Mouse (Mus musculus): ENCODE results near the gene Rab3il1.

Gene Rab3il1

DNA sequence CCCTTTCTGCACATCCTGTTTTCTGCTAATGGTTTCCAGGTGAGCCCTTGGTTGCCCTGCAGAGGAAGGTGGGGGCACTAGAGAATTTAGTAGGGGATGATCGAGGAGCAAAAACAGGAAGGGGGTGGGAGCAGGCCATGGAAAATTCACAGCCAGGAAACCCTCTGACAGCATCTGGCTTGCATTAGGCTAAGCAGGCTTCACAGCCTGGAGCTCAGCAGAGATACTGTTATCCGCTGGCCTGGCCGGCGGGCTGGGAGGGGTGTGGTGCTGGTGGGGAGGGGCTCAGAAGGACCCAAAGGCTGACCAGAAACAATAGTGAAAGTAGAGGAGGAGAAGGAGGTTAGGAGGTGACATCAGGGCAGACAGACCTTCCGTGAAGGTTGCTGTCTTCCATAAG is 12.4 kb downstream of the Rab3il1 start:
- TF ChIP-seq CTCF (conservative IDR thresholded peaks at IDR 0.05; ENCODE audit: low read length) (no peak), NANOG (IDR thresholded peaks at IDR 0.05; ENCODE audit: borderline replicate concordance, low read length) (no peak), POU5F1 (IDR thresholded peaks at IDR 0.05; ENCODE audit: borderline replicate concordance, low read length) (no peak)
- no peaks in the 10 kb centered on the region for H3K36me3 ChIP-seq (ENCODE audit: insufficient read depth, low read length)
- peaks cover 80% of the 10 kb centered on the region for H3K4me1 ChIP-seq (replicated peaks; ENCODE audit: low read depth, low read length)
- H3K27me3 ChIP-seq (ENCODE audit: insufficient read depth, low read length), result peaks cover 30% of the 10 kb centered on the region
- H3K4me3 ChIP-seq (replicated peaks; ENCODE audit: low read length), result 0 out of 2 replicates have a peak overlapping the region, but pooled peaks have one; percentile 10
- no peaks in the 10 kb centered on the region for H3K9me3 ChIP-seq (ENCODE audit: low read length)

DNA sequence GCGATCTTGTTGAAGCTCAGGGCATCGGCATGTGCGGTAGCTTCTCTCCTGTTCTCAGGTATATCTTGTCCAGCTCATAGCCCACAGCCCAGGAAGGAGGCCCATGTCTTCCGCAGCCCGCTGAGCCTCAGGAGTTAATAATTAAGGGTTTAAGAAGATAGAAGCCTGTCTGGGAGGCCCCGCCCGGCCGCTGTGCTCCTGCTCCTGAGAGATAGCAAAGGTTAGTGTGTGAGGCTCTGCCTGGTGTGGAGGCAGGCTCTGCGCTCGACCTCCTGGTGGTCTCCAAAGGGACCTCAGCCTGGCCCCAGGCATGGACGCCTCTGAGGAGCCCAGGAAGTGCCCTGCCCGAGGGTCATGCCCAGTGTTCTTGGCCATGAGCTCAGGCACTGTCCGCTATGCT is 13.4 kb downstream of the Rab3il1 start:
- no peak for TF ChIP-seq NANOG (IDR thresholded peaks at IDR 0.05; ENCODE audit: borderline replicate concordance, low read length)
- TF ChIP-seq CTCF (conservative IDR thresholded peaks at IDR 0.05; ENCODE audit: low read length), result no peak
- TF ChIP-seq POU5F1 (IDR thresholded peaks at IDR 0.05; ENCODE audit: borderline replicate concordance, low read length), result no peak
- Histone ChIP-seq H3K4me1 (replicated peaks; ENCODE audit: low read depth, low read length) (peaks cover 81% of the 10 kb centered on the region), H3K4me3 (replicated peaks; ENCODE audit: low read length) (peak overlapping the region; percentile 10; the same call in 1 of the 2 replicates), H3K9me3 (ENCODE audit: low read length) (no peaks in the 10 kb centered on the region), H3K36me3 (ENCODE audit: insufficient read depth, low read length) (no peaks in the 10 kb centered on the region), H3K27me3 (ENCODE audit: insufficient read depth, low read length) (peaks cover 39% of the 10 kb centered on the region)

DNA sequence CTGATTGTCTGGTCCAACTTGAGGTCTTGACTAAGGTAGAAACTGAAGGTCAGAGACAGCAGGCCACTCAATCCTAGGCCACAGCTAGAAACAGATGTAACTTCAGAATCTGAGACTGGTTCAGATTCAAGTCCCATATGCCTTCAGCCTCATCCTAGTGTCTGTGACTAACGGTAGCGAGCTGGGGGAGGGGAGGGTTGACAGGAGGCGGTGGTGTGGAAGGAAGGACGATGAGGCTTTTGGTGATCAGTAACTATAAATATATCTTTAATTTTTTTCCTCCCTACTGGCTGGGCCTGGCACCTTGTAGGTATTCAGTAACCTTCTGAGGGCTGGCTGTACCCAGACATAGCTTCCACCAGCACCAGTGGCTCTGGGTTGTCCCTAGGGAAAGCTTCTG is 14.0 kb downstream of the Rab3il1 start:
- Histone ChIP-seq H3K4me1 (replicated peaks; ENCODE audit: low read depth, low read length) (peaks cover 78% of the 10 kb centered on the region), H3K9me3 (ENCODE audit: low read length) (no peaks in the 10 kb centered on the region), H3K4me3 (replicated peaks; ENCODE audit: low read length) (no peak overlapping the region), H3K36me3 (ENCODE audit: insufficient read depth, low read length) (no peaks in the 10 kb centered on the region), H3K27me3 (ENCODE audit: insufficient read depth, low read length) (peaks cover 42% of the 10 kb centered on the region)
- TF ChIP-seq CTCF (conservative IDR thresholded peaks at IDR 0.05; ENCODE audit: low read length) (no peak), POU5F1 (IDR thresholded peaks at IDR 0.05; ENCODE audit: borderline replicate concordance, low read length) (no peak), NANOG (IDR thresholded peaks at IDR 0.05; ENCODE audit: borderline replicate concordance, low read length) (no peak)

DNA sequence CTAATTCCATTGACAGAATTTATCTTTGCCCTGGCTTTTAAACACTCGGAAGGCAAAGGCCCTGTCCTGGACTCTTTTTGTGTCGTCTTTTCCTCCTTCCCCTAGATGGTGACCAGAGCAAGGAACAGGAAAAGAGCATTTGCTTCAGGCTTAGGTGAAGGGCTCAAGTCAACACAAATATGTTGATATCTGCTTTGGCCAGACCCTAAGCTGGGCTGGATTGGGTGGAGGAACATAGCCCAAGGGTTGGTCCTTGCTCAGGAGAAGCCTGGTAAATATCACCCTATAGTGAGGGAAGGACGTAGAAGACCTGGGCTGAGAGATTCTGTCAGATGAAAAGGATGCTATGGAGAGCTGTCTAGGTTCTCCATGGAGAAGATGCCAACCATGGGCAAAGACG is 14.7 kb downstream of the Rab3il1 start:
- Histone ChIP-seq H3K9me3 (ENCODE audit: low read length) (no peaks in the 10 kb centered on the region), H3K27me3 (ENCODE audit: insufficient read depth, low read length) (peaks cover 46% of the 10 kb centered on the region), H3K4me1 (replicated peaks; ENCODE audit: low read depth, low read length) (peaks cover 71% of the 10 kb centered on the region), H3K36me3 (ENCODE audit: insufficient read depth, low read length) (no peaks in the 10 kb centered on the region), H3K4me3 (replicated peaks; ENCODE audit: low read length) (no peak overlapping the region)
- no peak for TF ChIP-seq NANOG (IDR thresholded peaks at IDR 0.05; ENCODE audit: borderline replicate concordance, low read length)
- TF ChIP-seq POU5F1 (IDR thresholded peaks at IDR 0.05; ENCODE audit: borderline replicate concordance, low read length), result no peak
- TF ChIP-seq CTCF (conservative IDR thresholded peaks at IDR 0.05; ENCODE audit: low read length), result no peak

DNA sequence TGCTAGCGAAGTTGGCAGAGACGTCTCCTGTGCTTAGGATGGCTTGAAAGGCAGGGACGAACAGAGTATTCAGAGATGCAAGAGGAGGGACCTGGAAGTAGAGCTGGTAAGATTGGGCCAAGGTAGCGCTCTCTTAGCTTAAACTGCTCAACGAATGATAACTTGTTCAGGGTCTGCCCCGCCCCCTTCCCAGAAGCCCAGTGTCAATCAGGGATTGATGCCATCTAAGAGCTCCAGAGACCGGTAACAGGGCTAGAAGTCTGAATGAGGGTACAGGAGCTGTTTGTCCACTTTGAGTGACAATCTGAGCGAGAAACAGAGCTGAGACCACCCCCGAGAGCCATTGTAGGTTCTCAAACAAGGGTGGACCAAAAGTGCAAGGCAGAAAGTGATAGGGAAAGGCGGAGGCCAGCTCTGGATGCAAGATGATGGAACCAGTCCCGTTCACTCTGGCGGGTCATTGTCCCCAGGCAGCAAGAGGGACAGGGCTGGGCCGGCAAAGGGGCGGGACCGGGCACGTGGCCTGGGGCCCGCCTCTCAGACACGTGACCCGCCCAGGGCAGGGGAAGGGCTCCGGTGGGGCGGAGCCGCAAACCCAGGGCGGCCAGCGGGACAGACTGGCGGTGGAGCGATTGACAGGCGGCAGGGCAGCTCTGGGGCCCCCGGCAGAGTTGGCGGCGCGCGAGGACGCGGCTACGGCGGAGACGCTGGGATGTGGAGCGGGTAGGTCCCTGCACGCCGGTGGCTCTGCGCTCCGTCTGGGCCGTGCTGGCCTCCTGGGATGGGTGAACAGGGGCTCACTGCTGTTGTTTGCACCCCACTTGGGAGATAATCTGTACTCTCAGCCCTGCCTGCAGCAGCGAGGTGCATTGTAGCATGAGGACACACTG is 16.4 kb downstream of the Rab3il1 start:
- H3K4me1 ChIP-seq (replicated peaks; ENCODE audit: low read depth, low read length), result peaks cover 74% of the 10 kb centered on the region
- H3K36me3 ChIP-seq (ENCODE audit: insufficient read depth, low read length), result no peaks in the 10 kb centered on the region
- peaks cover 48% of the 10 kb centered on the region for H3K27me3 ChIP-seq (ENCODE audit: insufficient read depth, low read length)
- peak overlapping the region; percentile 84 for H3K4me3 ChIP-seq (replicated peaks; ENCODE audit: low read length)
- H3K9me3 ChIP-seq (ENCODE audit: low read length), result no peaks in the 10 kb centered on the region
- no peak for TF ChIP-seq NANOG (IDR thresholded peaks at IDR 0.05; ENCODE audit: borderline replicate concordance, low read length)

DNA sequence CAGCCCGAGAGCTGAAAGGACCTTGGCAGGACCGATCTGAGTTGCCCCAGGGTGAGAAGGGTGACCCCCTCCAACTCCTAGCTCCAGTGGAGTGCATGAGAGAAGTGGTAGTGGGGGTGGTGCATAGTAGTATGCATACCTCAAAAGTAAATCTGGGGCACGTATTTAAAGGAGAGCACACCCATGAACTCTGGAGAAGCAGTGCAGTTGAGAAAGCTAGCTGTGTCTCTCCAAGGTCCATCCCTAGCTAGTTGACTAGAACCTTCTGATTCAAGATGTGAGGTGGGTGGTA is 17.0 kb downstream of the Rab3il1 start:
- no peaks in the 10 kb centered on the region for H3K9me3 ChIP-seq (ENCODE audit: low read length)
- H3K36me3 ChIP-seq (ENCODE audit: insufficient read depth, low read length), result no peaks in the 10 kb centered on the region
- H3K4me3 ChIP-seq (replicated peaks; ENCODE audit: low read length), result peak overlapping the region; percentile 84
- H3K4me1 ChIP-seq (replicated peaks; ENCODE audit: low read depth, low read length), result peaks cover 74% of the 10 kb centered on the region
- peaks cover 48% of the 10 kb centered on the region for H3K27me3 ChIP-seq (ENCODE audit: insufficient read depth, low read length)
- no peak for TF ChIP-seq POU5F1 (IDR thresholded peaks at IDR 0.05; ENCODE audit: borderline replicate concordance, low read length)
- no peak for TF ChIP-seq NANOG (IDR thresholded peaks at IDR 0.05; ENCODE audit: borderline replicate concordance, low read length)
- no peak for TF ChIP-seq CTCF (conservative IDR thresholded peaks at IDR 0.05; ENCODE audit: low read length)

DNA sequence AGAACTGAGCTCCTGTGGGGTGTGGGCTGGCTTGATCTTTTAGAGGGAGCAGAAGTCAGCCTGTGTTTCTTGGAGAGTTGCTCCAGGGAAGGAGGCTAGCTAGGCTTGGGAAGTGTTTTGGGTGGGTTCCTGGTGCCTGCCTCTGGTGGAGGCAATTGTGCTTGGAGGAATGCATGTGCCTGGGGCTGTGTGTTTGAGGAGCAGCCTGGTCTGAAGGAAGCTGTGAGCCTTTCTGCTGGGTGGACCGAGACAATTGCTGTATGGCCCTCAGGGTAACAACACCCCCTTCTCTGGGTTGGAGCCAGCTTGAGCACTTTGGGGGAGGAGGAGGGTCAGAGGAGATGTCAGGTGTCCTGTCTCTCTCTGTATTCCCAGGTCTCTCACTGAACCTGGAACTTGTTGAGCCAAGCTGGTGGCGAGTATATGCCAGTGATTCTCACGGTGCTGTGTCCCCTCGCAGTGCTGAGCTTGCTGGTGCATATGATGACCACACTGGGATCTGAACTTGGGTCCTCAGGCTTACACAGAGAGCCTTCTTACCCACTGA is 17.8 kb downstream of the Rab3il1 start:
- H3K27me3 ChIP-seq (ENCODE audit: insufficient read depth, low read length), result peaks cover 51% of the 10 kb centered on the region
- peak overlapping the region; percentile 84 for H3K4me3 ChIP-seq (replicated peaks; ENCODE audit: low read length)
- no peak for TF ChIP-seq CTCF (conservative IDR thresholded peaks at IDR 0.05; ENCODE audit: low read length)
- TF ChIP-seq POU5F1 (IDR thresholded peaks at IDR 0.05; ENCODE audit: borderline replicate concordance, low read length), result no peak
- no peak for TF ChIP-seq NANOG (IDR thresholded peaks at IDR 0.05; ENCODE audit: borderline replicate concordance, low read length)
- H3K9me3 ChIP-seq (ENCODE audit: low read length), result no peaks in the 10 kb centered on the region
- peaks cover 70% of the 10 kb centered on the region for H3K4me1 ChIP-seq (replicated peaks; ENCODE audit: low read depth, low read length)
- H3K36me3 ChIP-seq (ENCODE audit: insufficient read depth, low read length), result no peaks in the 10 kb centered on the region

DNA sequence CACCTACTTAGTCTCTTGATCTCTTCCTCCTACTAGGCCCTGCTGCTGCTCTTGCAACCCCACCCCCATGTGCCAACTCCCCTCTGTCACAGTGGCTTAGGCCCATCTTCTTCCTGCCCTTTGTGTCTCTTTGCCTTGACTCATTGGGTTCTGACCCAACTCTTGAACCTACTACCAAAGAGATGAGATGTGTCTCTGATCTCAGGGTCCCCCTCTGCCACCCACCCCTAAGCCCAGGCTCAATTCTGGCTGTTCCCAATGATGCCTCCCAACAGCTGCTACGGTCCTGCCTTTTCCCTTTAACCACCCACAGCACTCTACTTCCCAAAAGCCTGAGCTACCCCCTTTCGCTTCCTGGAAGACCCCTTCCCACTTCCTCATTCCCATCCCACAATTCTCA is 20.5 kb downstream of the Rab3il1 start:
- TF ChIP-seq CTCF (conservative IDR thresholded peaks at IDR 0.05; ENCODE audit: low read length), result no peak
- no peak for TF ChIP-seq NANOG (IDR thresholded peaks at IDR 0.05; ENCODE audit: borderline replicate concordance, low read length)
- no peak for TF ChIP-seq POU5F1 (IDR thresholded peaks at IDR 0.05; ENCODE audit: borderline replicate concordance, low read length)
- peaks cover under 1% of the 10 kb centered on the region; the same call in 1 of the 2 replicates for H3K36me3 ChIP-seq (ENCODE audit: insufficient read depth, low read length)
- no peak overlapping the region for H3K4me3 ChIP-seq (replicated peaks; ENCODE audit: low read length)
- H3K9me3 ChIP-seq (ENCODE audit: low read length), result no peaks in the 10 kb centered on the region
- H3K27me3 ChIP-seq (ENCODE audit: insufficient read depth, low read length), result peaks cover 39% of the 10 kb centered on the region
- peaks cover 65% of the 10 kb centered on the region for H3K4me1 ChIP-seq (replicated peaks; ENCODE audit: low read depth, low read length)

All from E14TG2a.4 (cell line).